Mouse (Mus musculus) E14TG2a.4 (cell line): Measurements from ENCODE around the gene Cdc37l1.

Experiments used
- CTCF ChIP-seq: conservative IDR thresholded peaks from 2 replicates; pipeline ENCODE4 v1.5.1; 2014; ENCODE audit warnings: low read length
- NANOG ChIP-seq: IDR thresholded peaks from 2 replicates; pipeline ENCODE4 v1.6.1; 2014; ENCODE audit warnings: borderline replicate concordance, low read length, mixed read lengths
- POU5F1 ChIP-seq: IDR thresholded peaks from 2 replicates; pipeline ENCODE4 v1.6.1; 2014; ENCODE audit warnings: low read length, borderline replicate concordance

GRCm38 (mm10) chr19:29015410-29016203 lies 25.5 kb downstream of the Cdc37l1 start:
- TF ChIP-seq CTCF (no peak), NANOG (no peak), POU5F1 (no peak)
